In genomic region chr16:56645251-56645650, GRCm38 (mm10) we compare ENCODE assay signal across 13 mouse cellular contexts.
DNase-seq lines count a peak whose midpoint lies in the region; ATAC-seq lines count a peak whose summit lies in the region.
"Had no signal": no experiment of that assay in that cellular context is flagged by ENCODE, and none has a peak within 500 bp of the region (broad histone marks: within the 10 kb centered on the region; RNA-seq: fewer than 3 reads in every experiment).

No protein-coding gene starts in this region.

- no peaks in the 10 kb centered on the region for H3K36me3 ChIP-seq in forebrain, embryonic 14.5 days (ENCODE audit: control insufficient read depth, insufficient read depth, low read length)
- H3K36me3 ChIP-seq in forebrain, embryonic 12.5 days (replicated peaks): no peaks in the 10 kb centered on the region
- H3K36me3 ChIP-seq: liver, embryonic 13.5 days had no signal

- no peaks in the 10 kb centered on the region for H3K9me3 ChIP-seq in forebrain, embryonic 14.5 days (replicated peaks; ENCODE audit: control insufficient read depth, low read length)
- no peaks in the 10 kb centered on the region for H3K9me3 ChIP-seq in forebrain, embryonic 12.5 days
- H3K9me3 ChIP-seq: liver, embryonic 13.5 days; megakaryocyte, embryonic 14.5 days had no signal

- no peak overlapping the region for H3K4me3 ChIP-seq in forebrain, embryonic 14.5 days (ENCODE audit: low read depth, low read length)
- H3K4me3 ChIP-seq in forebrain, embryonic 12.5 days (replicated peaks): no peak overlapping the region
- H3K4me3 ChIP-seq: left cerebral cortex, adult 2 months; liver, embryonic 13.5 days; megakaryocyte, embryonic 14.5 days had no signal

- H3K27ac ChIP-seq in forebrain, embryonic 14.5 days (ENCODE audit: low read depth, low read length): no peak overlapping the region
- no peak overlapping the region for H3K27ac ChIP-seq in forebrain, embryonic 12.5 days
- H3K27ac ChIP-seq: left cerebral cortex, adult 2 months; liver, embryonic 13.5 days had no signal

- H3K27me3 ChIP-seq in forebrain, embryonic 14.5 days (replicated peaks; ENCODE audit: control insufficient read depth, insufficient read depth, low read length): no peaks in the 10 kb centered on the region
- no peaks in the 10 kb centered on the region for H3K27me3 ChIP-seq in forebrain, embryonic 12.5 days
- H3K27me3 ChIP-seq: liver, embryonic 13.5 days; megakaryocyte, embryonic 14.5 days had no signal

- intact Hi-C loops in left cerebral cortex, postnatal 4 days (cut with DNase I): no loop called here
- intact Hi-C loops in heart, postnatal 10 days (cut with DNase I): no loop called here

- H3K4me1 ChIP-seq in forebrain, embryonic 14.5 days (ENCODE audit: control insufficient read depth, insufficient read depth, low read length): no peaks in the 10 kb centered on the region
- H3K4me1 ChIP-seq in forebrain, embryonic 12.5 days: no peaks in the 10 kb centered on the region
- H3K4me1 ChIP-seq: liver, embryonic 13.5 days; megakaryocyte, embryonic 14.5 days had no signal

- H3K4me2 ChIP-seq in forebrain, embryonic 14.5 days (ENCODE audit: low read length): no peak overlapping the region
- H3K4me2 ChIP-seq in forebrain, embryonic 12.5 days: no peak overlapping the region
- H3K4me2 ChIP-seq: liver, embryonic 13.5 days had no signal

- WGBS in forebrain, embryonic 14.5 days: 22% methylated on average over 2 of the region's 2 CpGs
- WGBS in forebrain, embryonic 12.5 days: 31% methylated on average over 2 of the region's 2 CpGs

- DNase-seq in forebrain, embryonic 14.5 days (ENCODE audit: low spot score): peak; percentile 52
- peak; percentile 68 for DNase-seq in left cerebral cortex, postnatal 4 days
- DNase-seq in left cerebral cortex, adult 9 months (ENCODE audit: low spot score in 2 of 2): no peak
- DNase-seq in 416B (ENCODE audit: low read depth) (peak; percentile 8), adipocyte (ENCODE audit: low spot score) (no peak)
- DNase-seq in heart, postnatal 10 days: peak; percentile 27 to 52
- no peak for DNase-seq in spleen, postnatal 4 days (ENCODE audit: low spot score in 2 of 2)
- DNase-seq: kidney, adult 11 months; liver, embryonic 13.5 days had no signal

- no peak for ATAC-seq in forebrain, embryonic 14.5 days
- ATAC-seq in forebrain, embryonic 12.5 days (ENCODE audit: low FRiP score): no peak
- ATAC-seq: CD4-positive, CD25-positive, alpha-beta regulatory T cell, adult 4 months had no signal

- no peak overlapping the region for H3K9ac ChIP-seq in forebrain, embryonic 14.5 days (ENCODE audit: low read length)
- no peak overlapping the region for H3K9ac ChIP-seq in forebrain, embryonic 12.5 days
- H3K9ac ChIP-seq: liver, embryonic 13.5 days had no signal

Comparison
In these comparisons a context has a peak if more than half of its experiments do, and no peak if none do; other contexts are left out.
1. DNase-seq: peak in forebrain, embryonic 14.5 days (single experiment), left cerebral cortex, postnatal 4 days (single experiment), 416B (single experiment) and heart, postnatal 10 days (2 of 2); none in left cerebral cortex, adult 9 months (0 of 2), adipocyte (single experiment) and spleen, postnatal 4 days (0 of 2).